Mouse (Mus musculus) cortical plate, adult 2 months (tissue): ENCODE data around the gene Gm28374.

Experiments used
- CTCF ChIP-seq: fragments of 200-500 bp; IDR thresholded peaks from 2 replicates; pipeline ENCODE4 v1.5.1; 2011; ENCODE audit warnings: mild to moderate bottlenecking, control low read depth, low read length; ENCODE audit not compliant: insufficient read depth; ENCODE audit errors: extremely low read depth
- POLR2A ChIP-seq: fragments of 200-500 bp; IDR thresholded peaks from 2 replicates; pipeline ENCODE4 v1.6.1; 2011; ENCODE audit warnings: mild to moderate bottlenecking, low read length, control low read depth; ENCODE audit not compliant: insufficient read depth; ENCODE audit errors: extremely low read depth

- TF ChIP-seq CTCF (no peak), POLR2A (peak; percentile 79)
Measured at GRCm38 (mm10) chr19:6046294-6047153, 35.5 kb downstream of the Gm28374 start, which contains the start of gene Syvn1.
